Mouse (Mus musculus) G1E (cell line): ENCODE measurements at regions not wholly inside any gene's neighbourhood (a gene's known extent, or its start where the extent isn't known, plus 50 kb on each side); places are given as distances from the start of the nearest gene placed in this dataset.

ENCODE experiments used
- ATAC-seq: 2 replicates; pipeline ENCODE4 v1.8.0; 2016; ENCODE audit warnings: mild to moderate bottlenecking; ENCODE audit not compliant: insufficient number of reproducible peaks, poor library complexity, low FRiP score, severe bottlenecking; ENCODE audit errors: extremely low read depth
- DNase-seq: peaks from one replicate; pipeline ENCODE4 v3.0.0; 2012; ENCODE audit warnings: low spot score
- H3K27me3 ChIP-seq: 2 replicates; pipeline ENCODE4 v1.6.1; 2012; ENCODE audit warnings: mild to moderate bottlenecking, low read length, inconsistent platforms; ENCODE audit not compliant: insufficient read depth
- H3K36me3 ChIP-seq: replicated peaks from 2 replicates; pipeline ENCODE3; 2012; ENCODE audit warnings: mild to moderate bottlenecking, inconsistent platforms
- H3K4me1 ChIP-seq: 2 replicates; pipeline ENCODE4 v1.6.1; 2012; ENCODE audit warnings: low read depth, low read length, inconsistent platforms, mixed read lengths; ENCODE audit not compliant: insufficient read depth
- H3K4me3 ChIP-seq: 2 replicates; pipeline ENCODE4 v1.5.1; 2012; ENCODE audit warnings: low read depth, mild to moderate bottlenecking, inconsistent platforms, low read length, moderate library complexity, mixed read lengths
- H3K9me3 ChIP-seq: replicated peaks from 2 replicates; pipeline ENCODE4 v1.6.1; 2012; ENCODE audit warnings: inconsistent platforms
- CTCF ChIP-seq: IDR thresholded peaks from 2 replicates; pipeline ENCODE4 v1.5.1; 2012; ENCODE audit warnings: low read depth, low read length, inconsistent platforms, mixed read lengths
- GATA1 ChIP-seq: IDR thresholded peaks from 2 replicates; pipeline ENCODE4 v1.6.1; 2012; ENCODE audit warnings: borderline replicate concordance, low read length, inconsistent platforms, mixed read lengths
- GATA2 ChIP-seq: IDR thresholded peaks from 2 replicates; pipeline ENCODE4 v1.6.1; 2012; ENCODE audit warnings: low read depth, low read length, inconsistent platforms, borderline replicate concordance
- POLR2AphosphoS5 ChIP-seq: IDR thresholded peaks from 2 replicates; pipeline ENCODE4 v1.6.1; 2012; ENCODE audit warnings: low read depth, low read length, inconsistent platforms; ENCODE audit not compliant: insufficient replicate concordance
- TAL1 ChIP-seq: conservative IDR thresholded peaks from 2 replicates; pipeline ENCODE4 v1.6.1; 2012; ENCODE audit warnings: low read depth, low read length, inconsistent platforms, mixed read lengths

DNA sequence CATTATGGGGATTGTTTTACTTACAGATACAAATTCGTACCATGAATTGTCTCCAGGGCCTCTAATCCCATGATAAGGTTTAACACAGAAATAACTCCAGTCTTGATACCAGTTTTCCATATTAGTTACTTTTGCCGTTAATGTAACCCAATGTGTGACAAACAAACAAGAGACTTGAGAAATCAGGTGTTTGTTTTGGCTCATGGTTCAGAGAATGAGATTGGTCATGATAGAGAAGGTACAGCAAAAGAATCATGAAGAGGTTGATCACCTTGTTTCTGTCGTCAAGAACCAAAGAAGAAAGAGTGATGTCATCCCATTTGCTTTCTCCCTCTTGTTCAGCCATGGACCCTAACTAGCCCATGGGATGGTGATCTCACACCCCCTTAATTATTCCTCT lies 107.5 kb downstream of the Olig3 start:
- Histone ChIP-seq H3K27me3 (no peaks in the 10 kb centered on the region), H3K9me3 (no peaks in the 10 kb centered on the region), H3K4me1 (no peaks in the 10 kb centered on the region), H3K36me3 (no peaks in the 10 kb centered on the region), H3K4me3 (no peak overlapping the region)
- TF ChIP-seq CTCF: no peak
- no peak for TF ChIP-seq TAL1
- TF ChIP-seq GATA2: no peak
- TF ChIP-seq GATA1: no peak
- TF ChIP-seq POLR2AphosphoS5: no peak
- ATAC-seq (no peak), DNase-seq (no peak)

DNA sequence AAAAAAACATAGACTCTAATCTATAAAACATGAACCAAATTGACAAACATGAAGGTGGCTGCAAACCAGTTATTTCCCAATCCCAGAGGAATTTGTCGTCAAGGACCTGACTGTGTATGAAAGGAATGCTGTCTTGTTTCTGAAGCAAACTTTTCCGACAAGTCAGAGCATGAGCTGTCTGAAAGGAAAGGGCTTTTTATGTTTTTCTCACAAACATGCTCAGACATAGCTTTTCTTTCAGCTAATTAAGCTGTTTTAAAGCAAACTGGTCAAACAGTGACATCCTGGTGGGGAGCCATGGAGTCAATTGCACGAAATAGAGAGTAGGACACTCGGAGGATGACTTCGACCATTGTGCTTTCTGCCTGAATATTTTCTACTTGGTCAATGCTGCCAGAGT lies 108.2 kb downstream of the Olig3 start:
- Histone ChIP-seq H3K4me1 (no peaks in the 10 kb centered on the region), H3K4me3 (no peak overlapping the region), H3K36me3 (no peaks in the 10 kb centered on the region), H3K27me3 (no peaks in the 10 kb centered on the region), H3K9me3 (no peaks in the 10 kb centered on the region)
- DNase-seq (no peak), ATAC-seq (no peak)
- TF ChIP-seq POLR2AphosphoS5: no peak
- no peak for TF ChIP-seq CTCF

DNA sequence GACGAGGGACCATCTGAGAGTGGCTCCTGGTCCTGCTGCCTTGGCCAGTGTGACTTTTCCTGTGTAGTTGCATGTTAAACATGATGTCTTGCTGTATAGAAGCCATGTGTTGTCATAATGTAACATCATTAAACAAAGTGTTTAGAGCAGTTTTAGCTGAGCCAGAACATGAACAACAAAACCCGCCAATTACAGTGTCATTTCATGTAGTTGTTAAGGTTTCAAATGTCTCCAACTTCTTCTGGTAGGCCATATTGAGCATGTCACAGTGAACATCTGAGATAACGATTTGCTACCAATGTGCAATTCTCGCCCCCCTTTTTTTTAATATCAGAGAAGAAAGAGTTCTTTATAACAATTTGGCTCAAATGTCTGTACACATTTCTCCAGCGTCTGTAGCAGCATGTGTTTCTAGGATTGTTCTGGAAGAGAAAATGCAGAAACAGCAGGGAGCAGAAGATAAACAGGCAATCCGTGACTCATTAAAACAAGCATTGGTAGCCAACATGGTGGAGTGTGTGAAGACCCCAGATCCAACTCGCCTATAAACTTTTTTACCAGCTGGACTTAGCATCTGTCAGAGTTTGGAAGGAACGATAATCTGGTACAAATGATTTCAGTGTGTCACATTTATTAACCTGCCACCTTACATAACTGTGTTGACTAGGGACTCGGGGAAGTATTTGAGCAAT lies 115.2 kb downstream of the Olig3 start:
- H3K4me3 ChIP-seq: no peak overlapping the region
- ATAC-seq: no peak

DNA sequence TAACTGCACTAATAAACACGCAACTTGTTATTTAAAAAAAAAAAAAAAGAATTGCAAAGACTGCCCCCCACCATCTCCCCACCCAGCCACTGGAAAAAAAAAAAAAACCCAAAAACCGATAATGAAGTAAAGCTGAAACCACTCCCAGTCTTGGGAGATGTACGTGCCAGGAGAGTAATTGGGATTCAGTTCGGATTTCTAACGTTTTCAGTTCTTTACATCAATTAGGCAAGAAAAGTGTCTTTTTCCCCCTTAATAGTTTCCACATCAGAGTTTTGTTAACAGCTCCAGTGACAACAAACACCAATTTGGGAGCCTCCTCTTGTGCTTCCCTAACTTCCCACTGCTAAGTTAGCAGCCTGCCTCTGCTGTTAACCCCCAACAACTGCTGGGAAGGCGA lies 115.7 kb downstream of the Olig3 start:
- ATAC-seq (no peak), DNase-seq (no peak)
- H3K4me1 ChIP-seq: no peaks in the 10 kb centered on the region; the same call in 1 of the 2 replicates
- H3K4me3 ChIP-seq: no peak overlapping the region
- no peaks in the 10 kb centered on the region for H3K9me3 ChIP-seq
- TF ChIP-seq GATA2: no peak
- H3K27me3 ChIP-seq: peaks cover 6% of the 10 kb centered on the region
- no peaks in the 10 kb centered on the region for H3K36me3 ChIP-seq

More for the DNA sequence above, 115.2 kb downstream of the Olig3 start:
- Histone ChIP-seq H3K4me1 (no peaks in the 10 kb centered on the region; the same call in 1 of the 2 replicates), H3K9me3 (no peaks in the 10 kb centered on the region), H3K36me3 (no peaks in the 10 kb centered on the region), H3K27me3 (peaks cover 6% of the 10 kb centered on the region)
- TF ChIP-seq CTCF (no peak), TAL1 (no peak), GATA1 (no peak), GATA2 (no peak), POLR2AphosphoS5 (no peak)
- no peak for DNase-seq

DNA sequence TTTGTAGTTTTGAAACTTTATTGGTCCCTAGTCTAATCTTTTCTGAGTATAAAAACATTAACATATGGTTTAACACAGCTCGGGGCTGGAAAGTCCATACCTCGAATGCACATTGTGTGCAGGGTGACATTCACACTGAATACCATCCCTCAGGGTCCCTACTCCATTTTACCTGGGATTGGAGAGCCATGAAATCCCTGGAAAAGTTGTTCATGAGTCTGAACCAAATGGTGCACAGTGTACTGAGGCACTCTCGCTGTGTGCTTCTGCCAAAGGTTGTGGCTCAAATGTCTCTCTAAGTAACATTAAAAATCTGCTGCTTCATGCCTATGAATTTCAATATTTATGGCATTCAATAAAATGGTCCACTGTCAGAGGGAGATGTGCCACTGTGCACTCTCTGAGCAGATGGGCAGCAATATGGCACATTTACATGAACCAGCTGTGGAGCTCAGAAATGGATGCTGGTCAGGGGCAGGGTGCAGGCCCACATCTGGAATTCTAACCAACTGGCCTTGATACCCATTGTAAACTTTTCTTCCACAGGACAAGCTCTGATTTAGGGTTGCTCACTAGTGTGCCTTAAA lies 116.7 kb downstream of the Olig3 start:
- ATAC-seq (no peak), DNase-seq (no peak)
- H3K36me3 ChIP-seq: no peaks in the 10 kb centered on the region
- no peak for TF ChIP-seq GATA1
- TF ChIP-seq CTCF: no peak
- TF ChIP-seq GATA2: no peak
- TF ChIP-seq TAL1: no peak
- no peak for TF ChIP-seq POLR2AphosphoS5
- H3K4me3 ChIP-seq: no peak overlapping the region
- no peaks in the 10 kb centered on the region for H3K9me3 ChIP-seq
- peaks cover 6% of the 10 kb centered on the region for H3K27me3 ChIP-seq
- H3K4me1 ChIP-seq: no peaks in the 10 kb centered on the region; the same call in 1 of the 2 replicates

DNA sequence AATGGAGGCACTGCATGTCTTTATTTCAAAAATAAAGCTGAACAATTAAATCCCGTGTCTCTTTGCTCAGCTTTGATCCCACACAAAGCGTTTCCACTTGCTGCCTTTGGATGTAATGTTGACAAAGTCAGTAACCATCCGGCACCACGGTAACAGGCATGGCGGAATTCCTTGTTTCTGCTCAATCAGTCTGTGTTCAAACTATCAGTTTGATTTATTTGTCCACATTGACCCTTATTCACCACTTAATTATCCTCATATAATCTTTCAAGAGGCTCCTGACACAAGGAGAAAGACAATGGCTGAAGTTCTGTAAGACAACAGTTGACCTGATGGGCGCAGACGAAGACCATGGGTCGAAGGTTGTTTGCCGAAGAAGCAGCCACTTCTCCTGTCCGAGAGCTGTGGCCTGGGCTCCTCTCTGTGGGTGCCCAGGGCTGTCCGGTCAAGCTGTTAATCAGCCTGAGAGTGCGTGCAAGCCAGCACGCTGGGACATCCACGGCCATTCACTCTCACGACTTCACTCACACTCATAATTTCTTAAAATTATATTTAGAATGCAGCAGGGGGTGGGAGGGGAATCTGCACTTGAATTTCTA lies 106.1 kb upstream of the Ifngr1 start:
- ATAC-seq (no peak), DNase-seq (no peak)
- no peak for TF ChIP-seq TAL1
- no peak for TF ChIP-seq GATA1
- no peak for TF ChIP-seq CTCF
- no peak for TF ChIP-seq POLR2AphosphoS5
- TF ChIP-seq GATA2: no peak

More for the DNA sequence above, 106.1 kb upstream of the Ifngr1 start:
- Histone ChIP-seq H3K27me3 (no peaks in the 10 kb centered on the region), H3K4me3 (no peak overlapping the region), H3K4me1 (no peaks in the 10 kb centered on the region), H3K36me3 (no peaks in the 10 kb centered on the region), H3K9me3 (no peaks in the 10 kb centered on the region)
